Mouse (Mus musculus) left cerebral cortex, postnatal 10 days (tissue): ENCODE data around the gene Mak. TPM values are rescaled to one million over a fixed set of nuclear protein-coding genes. Genes with fewer than 3 reads are reported as not detected.

Experiments
- DNase-seq, 2 experiments: peaks; one replicate each; pipeline ENCODE4 v3.0.0; 2021 to 2022; ENCODE audit warnings: low spot score in 2 of 2, mixed read lengths in 1 of 2; ENCODE audit errors: extremely low spot score in 1 of 2
- intact Hi-C: fragments of 180-260 bp; cut with DNase I; formaldehyde crosslinking; loops from one replicate; pipeline ENCODE4 v1.15.1; 2025
- total RNA-seq, 2 experiments: library from RNA; stranded (reverse); gene quantifications; 2 replicates each; pipeline ENCODE4 v1.2.3; 2021

The Mak gene
- total RNA-seq, 2 experiments from 2014 or later: 1.2 to 2.1 TPM

DNA sequence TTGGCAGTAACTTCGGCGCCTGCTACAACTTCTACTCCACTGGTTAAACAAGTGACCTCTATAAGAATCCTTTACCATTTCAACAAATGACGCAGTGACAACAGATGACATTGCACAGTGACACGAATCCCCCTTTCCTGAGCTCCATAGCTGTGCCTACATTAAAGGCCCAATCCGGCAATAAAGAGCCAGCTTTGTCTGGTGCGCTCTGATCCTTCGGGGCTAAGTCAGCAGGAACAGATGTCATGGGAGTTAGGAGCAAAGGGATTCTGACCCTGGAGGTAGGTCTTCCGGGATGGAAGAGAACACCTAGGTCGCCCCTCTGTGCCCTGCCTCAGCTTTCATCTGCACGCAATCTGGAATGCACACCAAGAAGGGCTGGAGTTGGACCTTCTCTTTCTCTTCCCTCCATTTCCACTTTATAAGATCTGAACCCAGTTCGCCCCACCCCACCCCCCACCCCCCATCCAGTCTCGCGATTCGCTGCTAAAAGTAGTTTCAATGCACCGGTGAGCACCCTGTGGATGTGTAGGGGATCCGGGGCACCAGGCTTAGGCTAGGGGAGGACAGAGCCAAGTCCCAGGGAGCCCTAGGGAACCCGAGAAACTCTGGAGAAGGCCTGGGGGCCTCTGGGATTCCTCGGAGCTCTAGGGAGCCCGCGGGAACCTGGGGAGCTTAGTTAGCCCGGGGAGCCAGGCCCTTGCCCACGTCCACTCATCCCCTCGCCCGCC, 651 bp downstream of the Mak start:
- no peak for DNase-seq
- intact Hi-C loops: no loop called here

- intact Hi-C loops: no loop called here
- DNase-seq: no peak
These were observed 1.6 kb downstream of the Mak start for GRCm38 (mm10) chr13:41077921-41078320.

- intact Hi-C loops: no loop called here
- no peak for DNase-seq
These were observed 5.7 kb downstream of the Mak start for GRCm38 (mm10) chr13:41073819-41074218.

- no peak for DNase-seq
- intact Hi-C loops: no loop called here
These were observed 7.9 kb downstream of the Mak start for GRCm38 (mm10) chr13:41071617-41072016.

GRCm38 (mm10) chr13:41067618-41068017, 11.9 kb downstream of the Mak start:
- DNase-seq: no peak
- intact Hi-C loops: no loop called here

DNA sequence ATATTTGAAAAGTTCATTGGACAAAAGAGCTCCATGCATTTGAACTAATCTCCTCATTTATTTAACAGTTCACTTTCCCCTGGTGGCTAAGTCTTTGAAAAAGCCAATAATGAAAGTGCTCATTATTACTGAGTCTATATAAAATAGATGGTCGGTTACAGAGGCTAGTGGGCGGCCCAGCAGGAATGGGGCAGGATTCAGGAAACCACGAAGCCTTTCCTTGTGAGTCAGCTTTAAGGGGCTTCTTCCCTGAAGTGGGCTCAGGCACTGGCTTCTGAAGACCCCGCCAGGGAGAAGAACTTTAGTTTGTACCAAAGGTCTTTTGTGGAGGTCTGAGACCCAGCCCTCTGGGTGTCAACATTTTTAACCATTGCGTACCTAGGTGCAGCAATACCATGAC, 27.5 kb downstream of the Mak start:
- intact Hi-C loops: no loop called here
- DNase-seq: no peak

DNA sequence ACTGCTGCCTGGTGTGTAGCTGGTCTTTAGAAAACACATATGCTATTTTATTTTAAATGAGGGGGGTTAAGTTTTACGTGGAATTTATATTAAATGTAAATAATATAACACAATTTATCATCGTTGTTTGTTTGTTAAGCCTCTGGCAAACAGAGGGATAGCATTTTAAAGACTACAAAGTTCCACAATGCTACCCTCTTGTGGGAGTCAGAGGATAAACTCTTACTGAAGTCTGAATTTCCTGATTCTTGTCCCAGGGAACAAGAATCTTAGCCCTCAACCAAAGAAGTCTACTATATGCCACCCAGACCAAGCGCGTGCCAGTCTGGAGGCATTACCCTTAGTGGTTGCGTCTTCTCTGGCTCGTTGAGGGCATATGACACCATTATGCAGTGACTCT, 32.2 kb downstream of the Mak start:
- DNase-seq: no peak
- intact Hi-C loops: no loop called here

- intact Hi-C loops: no loop called here
- no peak for DNase-seq
These were observed 33.6 kb downstream of the Mak start for GRCm38 (mm10) chr13:41045901-41046300.

DNA sequence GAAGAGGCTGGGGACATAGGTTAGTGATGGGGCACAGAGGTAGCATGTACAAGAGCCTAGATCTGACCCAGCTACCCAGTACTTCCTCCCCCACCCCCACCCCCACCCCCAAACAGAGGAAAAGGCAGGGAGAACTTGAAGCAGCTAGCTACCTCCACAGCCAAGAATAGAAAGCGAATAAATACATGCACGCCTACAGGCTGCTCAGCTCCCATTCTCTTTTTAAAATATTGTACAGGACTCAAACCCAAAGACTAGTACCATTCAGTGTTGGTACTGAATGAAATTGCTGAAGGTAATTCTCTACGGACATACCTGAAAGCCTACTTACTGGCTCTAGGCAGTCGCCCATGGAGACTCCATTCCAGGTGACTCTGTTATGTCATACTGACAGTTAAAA, 37.0 kb downstream of the Mak start:
- DNase-seq: no peak
- intact Hi-C loops: no loop called here

- intact Hi-C loops: no loop called here
- DNase-seq: no peak
These were observed 49.4 kb downstream of the Mak start for GRCm38 (mm10) chr13:41030098-41030497.

DNA sequence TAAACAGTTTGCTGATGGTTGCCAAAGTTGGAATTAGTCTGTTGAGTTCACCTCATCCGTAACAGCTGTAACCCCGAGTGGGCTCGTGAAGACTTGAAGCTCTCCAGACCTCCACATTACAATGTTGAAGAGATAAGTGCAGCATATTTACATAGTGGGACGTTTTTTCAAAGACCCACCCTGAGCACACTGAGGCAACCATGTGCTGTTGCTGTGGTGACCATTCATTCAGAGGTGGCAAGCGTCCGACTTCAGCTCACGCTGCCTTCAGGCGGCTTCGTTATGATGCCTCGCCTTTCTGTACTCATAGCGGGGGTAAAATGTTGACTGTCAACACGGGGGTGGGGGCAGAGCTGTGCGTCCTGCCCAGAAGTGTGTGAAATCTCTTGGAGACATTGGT, 57.4 kb downstream of the Mak start:
- no peak for DNase-seq
- intact Hi-C loops: no loop called here

DNA sequence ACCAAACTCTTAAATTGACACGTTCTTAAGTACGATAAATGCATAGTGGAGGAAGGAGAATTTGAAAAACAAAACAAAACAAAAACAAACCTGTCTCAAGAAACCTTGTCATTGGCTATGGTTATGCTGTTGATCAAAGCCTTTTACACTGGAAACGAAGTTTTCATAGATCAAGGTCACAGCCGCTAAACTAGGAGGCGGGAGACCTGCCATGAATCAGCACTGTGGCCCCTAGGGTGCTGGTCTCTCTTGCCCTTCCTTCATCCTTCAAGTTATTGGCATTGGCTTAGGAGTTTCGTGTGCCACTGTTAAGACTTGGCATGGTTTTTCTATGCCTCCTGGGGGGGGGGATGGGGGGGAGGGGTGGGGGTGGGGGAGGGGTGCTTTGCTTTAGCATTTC, 57.9 kb downstream of the Mak start:
- no peak for DNase-seq
- intact Hi-C loops: no loop called here

DNA sequence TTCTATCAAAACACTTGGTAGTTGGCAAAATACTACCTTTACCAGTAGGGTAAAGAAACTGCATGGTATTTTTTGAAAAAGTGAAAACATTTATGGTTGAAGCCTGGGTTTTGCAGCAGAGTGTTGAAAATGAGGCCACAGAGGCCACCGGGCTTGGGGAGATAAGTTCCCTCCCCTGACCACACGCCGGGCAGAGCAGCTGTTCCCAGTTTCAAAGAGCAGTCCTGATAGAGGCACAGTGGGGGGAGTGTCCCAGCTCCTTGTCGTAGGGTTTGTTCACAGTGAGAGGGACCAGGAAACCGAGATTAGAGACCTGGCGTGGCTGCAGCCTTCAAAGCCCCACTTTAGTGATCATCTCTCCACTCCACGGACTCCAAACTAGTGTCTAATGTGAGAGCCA, 59.0 kb downstream of the Mak start:
- DNase-seq: no peak
- intact Hi-C loops: no loop called here

GRCm38 (mm10) chr13:41018756-41019591, 60.5 kb downstream of the Mak start:
- no peak for DNase-seq
- intact Hi-C loops: loop anchor here (10.0 kb wide), 1 partner anchor 216 kb away; no protein-coding TSS in a partner anchor

GRCm38 (mm10) chr13:41018236-41018635, 61.3 kb downstream of the Mak start:
- intact Hi-C loops: loop anchor here (10.0 kb wide), 1 partner anchor 217 kb away; no protein-coding TSS in a partner anchor
- DNase-seq: no peak

- DNase-seq: no peak
- intact Hi-C loops: loop anchor here (10.0 kb wide), 1 partner anchor 217 kb away; no protein-coding TSS in a partner anchor
These were observed 61.7 kb downstream of the Mak start for GRCm38 (mm10) chr13:41017832-41018231.

DNA sequence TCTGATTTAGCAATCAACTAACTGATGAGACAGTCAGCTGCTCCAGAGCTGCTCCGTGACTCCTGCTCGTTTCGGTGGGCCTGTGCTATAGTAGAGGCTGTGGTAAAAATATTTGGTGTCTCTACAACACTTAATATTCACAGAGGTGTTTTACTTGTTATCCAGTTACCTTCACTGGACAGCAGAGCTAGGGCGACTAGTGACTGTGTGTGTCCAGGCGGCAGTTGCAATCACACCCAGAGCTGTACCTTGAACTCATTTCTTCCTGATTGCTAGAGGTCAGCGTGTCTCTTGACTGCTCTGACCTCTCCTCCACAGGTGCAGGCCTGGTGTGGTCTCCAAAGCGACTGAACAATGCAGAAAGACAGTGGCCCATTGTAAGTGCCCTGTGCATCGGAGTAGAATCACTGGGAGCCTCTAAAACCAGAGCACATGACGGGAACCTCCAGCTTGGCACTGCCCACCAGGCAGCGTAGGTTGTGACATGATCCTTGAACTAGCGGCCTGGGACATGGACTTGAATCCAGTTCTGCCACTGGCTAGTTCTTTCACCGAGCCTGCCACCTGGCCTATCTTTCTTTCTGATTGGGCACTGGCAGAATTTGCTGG, 62.6 kb downstream of the Mak start:
- intact Hi-C loops: loop anchor here (10.0 kb wide), 1 partner anchor 218 kb away; no protein-coding TSS in a partner anchor
- DNase-seq: no peak

- peak; percentile 89 to 97 for DNase-seq
- intact Hi-C loops: loop anchor here (10.0 kb wide), 1 partner anchor 219 kb away; no protein-coding TSS in a partner anchor
These were observed 63.5 kb downstream of the Mak start, which contains the start of gene Tmem14c for GRCm38 (mm10) chr13:41015829-41016634. TSS of gene Tmem14c (plus strand) at chr13:41016292.

DNA sequence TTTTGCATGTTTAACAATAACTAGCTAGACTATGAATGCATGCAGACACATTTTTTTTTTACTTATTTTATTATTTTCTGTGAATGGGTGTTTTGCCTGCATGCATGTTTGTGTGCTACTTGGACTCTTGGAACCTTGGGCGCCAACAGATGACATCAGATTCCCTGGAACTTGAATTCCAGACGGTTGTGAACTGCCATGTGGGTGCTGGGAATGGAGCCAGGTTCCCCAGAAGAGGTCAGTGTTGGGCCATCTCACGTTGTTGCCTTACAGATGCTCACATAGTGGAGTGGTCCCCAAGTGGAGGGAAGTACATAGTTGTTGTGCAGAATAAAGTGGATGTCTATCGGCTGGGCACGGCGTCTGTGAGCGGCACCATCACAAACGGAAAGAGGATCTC, 70.6 kb downstream of the Mak start:
- no peak for DNase-seq
- intact Hi-C loops: no loop called here
